Mouse (Mus musculus): ENCODE data around the gene Fos.

DNA sequence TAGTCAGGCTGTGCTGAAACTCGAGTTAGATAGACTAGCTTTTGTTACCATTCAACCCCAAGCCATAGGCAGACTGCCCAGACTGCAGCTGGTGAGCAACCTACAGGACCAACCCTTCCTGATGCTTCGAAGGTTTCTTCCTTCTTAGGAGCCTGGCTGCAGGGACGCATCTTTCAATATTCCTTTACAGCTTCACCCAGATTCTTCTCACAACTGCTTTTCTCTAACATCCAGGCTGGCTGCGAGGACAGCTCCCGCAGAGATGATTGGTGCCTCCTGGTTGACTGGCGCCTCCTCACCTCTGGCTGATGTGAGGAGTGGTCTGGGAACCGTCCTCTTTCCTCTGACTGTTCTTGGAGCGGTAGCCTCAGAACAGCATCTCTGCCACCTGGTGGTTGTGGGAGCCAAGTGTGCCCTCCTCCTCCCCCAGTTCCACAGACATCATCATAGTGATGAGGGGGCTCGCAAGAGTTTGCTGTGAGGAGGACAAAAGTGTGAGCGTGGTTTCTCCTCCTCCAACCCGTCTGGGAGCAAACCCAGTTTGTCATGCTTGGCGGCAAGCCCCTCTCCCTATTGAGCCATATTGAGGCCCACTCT, 14.0 kb downstream of the Fos start:
- TF ChIP-seq CTCF (IDR thresholded peaks at IDR 0.05; ENCODE audit: low read depth) (peak; percentile 89), EP300 (IDR thresholded peaks at IDR 0.05; ENCODE audit: low read depth) (no peak)
